Mouse (Mus musculus): Measurements from ENCODE around the gene Mrgprg. TPM values are rescaled to one million over a fixed set of nuclear protein-coding genes. Genes with fewer than 3 reads are reported as not detected.

The Mrgprg gene
- polyA plus RNA-seq, 1 experiment from 2014 or later, result not detected

DNA sequence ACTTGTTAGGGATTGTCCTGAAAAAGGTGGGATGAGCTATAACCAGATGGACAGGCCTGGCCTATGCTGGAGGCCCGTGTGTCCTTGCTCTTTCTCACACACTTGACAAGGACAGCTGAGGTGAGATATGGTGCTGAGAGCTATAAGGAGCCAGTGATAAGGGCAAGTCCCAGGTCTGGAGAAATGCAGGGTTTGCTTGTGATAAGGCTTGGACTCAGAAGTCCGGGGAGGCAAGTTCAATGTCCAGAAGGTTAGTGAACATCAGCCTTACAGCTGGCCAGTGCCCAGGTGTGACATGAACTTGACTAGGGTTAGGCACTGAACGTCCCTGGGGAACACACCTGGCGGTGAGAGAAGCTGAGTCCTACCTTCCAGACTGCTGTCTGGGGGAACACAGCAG lies 14.7 kb downstream of the Mrgprg start:
- Histone ChIP-seq H3K4me2 (replicated peaks; ENCODE audit: low read depth, low read length) (no peak overlapping the region), H3K9me3 (ENCODE audit: low read length) (no peaks in the 10 kb centered on the region), H3K36me3 (ENCODE audit: insufficient read depth, low read length) (no peaks in the 10 kb centered on the region), H3K4me1 (ENCODE audit: insufficient read depth, low read depth, low read length) (peaks cover 8% of the 10 kb centered on the region; the same call in 1 of the 2 replicates), H3K4me3 (ENCODE audit: low read depth, low read length) (no peak overlapping the region), H3K27me3 (replicated peaks; ENCODE audit: insufficient read depth, low read length) (no peaks in the 10 kb centered on the region; the same call in 1 of the 2 replicates), H3K27ac (ENCODE audit: low read length) (no peak overlapping the region), H3K9ac (replicated peaks; ENCODE audit: low read depth) (no peak overlapping the region)
- TF ChIP-seq CTCF (IDR thresholded peaks at IDR 0.05), result no peak
- TF ChIP-seq EP300 (IDR thresholded peaks at IDR 0.05), result no peak
- WGBS, result 62% methylated on average over 4 of the region's 4 CpGs
- ATAC-seq, result no peak
- DNase-seq (ENCODE audit: low spot score), result no peak

DNA sequence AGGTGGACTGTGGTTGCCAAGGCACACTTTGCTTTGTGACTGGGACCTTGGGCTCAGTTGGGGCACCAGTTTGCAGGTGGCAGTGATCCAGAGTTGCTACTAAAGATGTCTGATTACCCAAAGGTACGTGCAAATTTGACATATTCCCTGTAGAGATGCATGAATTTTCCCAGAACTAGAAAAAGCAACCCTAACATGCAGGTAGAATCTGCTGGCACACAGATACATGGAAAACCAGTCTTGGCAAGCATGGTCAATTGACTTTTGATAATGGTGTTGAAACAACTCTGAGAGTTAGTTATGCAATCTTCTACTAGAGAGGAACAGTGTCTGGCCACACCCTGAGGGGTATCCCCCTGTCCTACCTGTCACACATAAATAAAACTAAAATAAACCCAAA lies 15.4 kb downstream of the Mrgprg start:
- Histone ChIP-seq H3K27ac (ENCODE audit: low read length) (no peak overlapping the region), H3K4me2 (replicated peaks; ENCODE audit: low read depth, low read length) (no peak overlapping the region), H3K4me1 (ENCODE audit: insufficient read depth, low read depth, low read length) (peaks cover 3% of the 10 kb centered on the region; the same call in 1 of the 2 replicates), H3K36me3 (ENCODE audit: insufficient read depth, low read length) (no peaks in the 10 kb centered on the region), H3K27me3 (replicated peaks; ENCODE audit: insufficient read depth, low read length) (no peaks in the 10 kb centered on the region; the same call in 1 of the 2 replicates), H3K9me3 (ENCODE audit: low read length) (no peaks in the 10 kb centered on the region), H3K4me3 (ENCODE audit: low read depth, low read length) (no peak overlapping the region), H3K9ac (replicated peaks; ENCODE audit: low read depth) (no peak overlapping the region)
- WGBS, result 70% methylated on average over 1 of the region's 1 CpGs
- DNase-seq (ENCODE audit: low spot score), result peak; percentile 39
- TF ChIP-seq CTCF (IDR thresholded peaks at IDR 0.05) (no peak), EP300 (IDR thresholded peaks at IDR 0.05) (no peak)
- ATAC-seq, result no peak

DNA sequence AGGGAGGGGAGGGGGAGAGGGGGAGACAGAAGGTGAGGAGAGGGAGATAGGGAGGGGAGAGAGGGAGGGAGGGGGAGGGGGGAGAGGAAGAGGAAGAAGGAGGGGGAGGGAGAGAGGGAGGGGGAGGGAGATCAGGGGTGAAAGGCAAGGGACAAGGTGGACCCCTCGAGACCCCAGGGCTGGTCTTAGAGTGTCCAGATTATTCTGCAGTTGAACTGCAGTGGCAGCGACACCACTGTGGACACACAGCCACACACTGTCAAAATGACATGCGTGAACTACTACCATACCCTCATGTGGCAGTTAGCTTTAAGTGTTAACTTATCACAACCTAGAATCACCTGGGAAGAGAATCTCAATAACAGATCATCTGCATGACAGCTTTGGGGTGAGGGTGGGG lies 17.7 kb downstream of the Mrgprg start:
- DNase-seq (ENCODE audit: low spot score) (no peak), ATAC-seq (no peak)
- H3K27ac ChIP-seq (ENCODE audit: low read length), result no peak overlapping the region
- H3K4me2 ChIP-seq (replicated peaks; ENCODE audit: low read depth, low read length), result no peak overlapping the region
- peaks cover 2% of the 10 kb centered on the region; the same call in 1 of the 2 replicates for H3K4me1 ChIP-seq (ENCODE audit: insufficient read depth, low read depth, low read length)
- H3K9me3 ChIP-seq (ENCODE audit: low read length), result no peaks in the 10 kb centered on the region
- no peak for TF ChIP-seq CTCF (IDR thresholded peaks at IDR 0.05)
- no peaks in the 10 kb centered on the region for H3K36me3 ChIP-seq (ENCODE audit: insufficient read depth, low read length)
- no peak overlapping the region for H3K4me3 ChIP-seq (ENCODE audit: low read depth, low read length)
- WGBS, result 49% methylated on average over 3 of the region's 3 CpGs
- H3K27me3 ChIP-seq (replicated peaks; ENCODE audit: insufficient read depth, low read length), result no peaks in the 10 kb centered on the region
- no peak overlapping the region for H3K9ac ChIP-seq (replicated peaks; ENCODE audit: low read depth)

DNA sequence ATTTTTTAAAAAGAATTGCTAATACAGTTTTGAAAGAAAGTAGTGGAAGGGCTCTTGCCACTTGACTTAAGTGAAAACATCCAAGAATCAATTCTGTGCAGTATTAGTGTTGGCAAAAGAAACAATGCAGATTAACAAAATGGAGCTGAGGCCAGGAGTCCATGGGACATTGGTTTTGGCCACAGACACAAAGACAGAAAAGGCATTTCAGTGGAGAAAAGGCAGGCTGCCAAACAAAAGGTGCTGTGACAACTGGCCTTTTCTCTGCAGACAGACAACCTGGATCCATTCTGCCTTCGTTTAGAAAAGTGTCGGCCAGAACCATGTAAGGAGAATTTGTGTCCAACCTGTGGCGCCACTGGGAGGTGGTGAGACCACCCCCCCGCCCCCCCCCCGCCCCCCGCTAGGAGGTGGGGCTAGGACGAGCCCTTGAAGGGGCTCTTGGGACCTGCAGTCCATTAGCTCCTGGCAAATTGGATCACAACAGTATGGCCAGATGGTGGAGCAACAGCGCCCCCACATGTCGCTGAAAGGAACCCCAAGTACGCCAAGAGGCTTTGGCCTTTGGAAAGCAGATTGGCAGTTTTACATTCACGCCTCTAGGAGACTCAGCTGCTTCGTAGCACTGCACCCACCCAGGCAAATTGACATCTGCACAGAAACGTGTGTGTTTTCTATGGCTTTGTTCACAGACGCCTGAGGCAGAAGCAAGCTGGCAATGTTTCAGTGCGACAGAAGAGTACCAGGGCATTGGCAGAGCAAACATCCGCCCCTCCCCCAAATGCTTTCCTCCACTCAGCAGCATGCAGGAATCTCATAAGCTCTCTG lies 18.5 kb downstream of the Mrgprg start:
- H3K4me1 ChIP-seq (ENCODE audit: insufficient read depth, low read depth, low read length), result peaks cover 2% of the 10 kb centered on the region; the same call in 1 of the 2 replicates
- 5% methylated on average over 16 of the region's 16 CpGs for WGBS
- DNase-seq (ENCODE audit: low spot score) (peak; percentile 95), ATAC-seq (peak; percentile 92)
- H3K27me3 ChIP-seq (replicated peaks; ENCODE audit: insufficient read depth, low read length), result no peaks in the 10 kb centered on the region
- no peak overlapping the region for H3K27ac ChIP-seq (ENCODE audit: low read length)
- H3K4me3 ChIP-seq (ENCODE audit: low read depth, low read length), result no peak overlapping the region
- TF ChIP-seq EP300 (IDR thresholded peaks at IDR 0.05), result no peak
- TF ChIP-seq CTCF (IDR thresholded peaks at IDR 0.05), result peak; percentile 96
- peak overlapping the region; percentile 39 for H3K4me2 ChIP-seq (replicated peaks; ENCODE audit: low read depth, low read length)
- H3K9ac ChIP-seq (replicated peaks; ENCODE audit: low read depth), result no peak overlapping the region
- H3K9me3 ChIP-seq (ENCODE audit: low read length), result no peaks in the 10 kb centered on the region
- no peaks in the 10 kb centered on the region for H3K36me3 ChIP-seq (ENCODE audit: insufficient read depth, low read length)

DNA sequence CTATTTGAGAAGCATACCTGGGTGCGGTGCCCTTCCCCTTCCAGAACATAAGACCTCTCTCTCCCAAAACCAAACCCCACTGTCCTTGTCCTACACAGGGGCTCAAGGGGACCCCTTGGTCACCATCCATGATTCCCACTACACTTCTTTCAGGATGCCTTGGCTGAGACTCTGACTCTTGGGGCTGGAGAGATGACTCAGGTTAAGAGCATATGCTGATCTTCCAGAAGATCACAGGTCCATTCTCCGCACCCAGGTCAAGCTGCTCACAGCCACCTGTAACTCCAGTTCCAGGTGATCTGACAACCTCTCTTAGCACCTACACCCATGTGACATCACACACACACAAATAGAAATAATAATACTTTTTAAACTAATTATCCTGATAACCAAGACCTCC lies 26.1 kb downstream of the Mrgprg start:
- H3K36me3 ChIP-seq (ENCODE audit: insufficient read depth, low read length), result no peaks in the 10 kb centered on the region
- no peaks in the 10 kb centered on the region for H3K9me3 ChIP-seq (ENCODE audit: low read length)
- peaks cover 23% of the 10 kb centered on the region for H3K4me1 ChIP-seq (ENCODE audit: insufficient read depth, low read depth, low read length)
- peak; percentile 17 for DNase-seq (ENCODE audit: low spot score)
- ATAC-seq, result peak; percentile 11; the same call in 1 of the 2 replicates
- no peak for TF ChIP-seq EP300 (IDR thresholded peaks at IDR 0.05)
- no peak; the same call in 1 of the 2 replicates for TF ChIP-seq CTCF (IDR thresholded peaks at IDR 0.05)
- H3K4me3 ChIP-seq (ENCODE audit: low read depth, low read length), result peak overlapping the region; percentile 72
- WGBS, result 24% methylated on average over 2 of the region's 2 CpGs
- peak overlapping the region; percentile 95 for H3K27ac ChIP-seq (ENCODE audit: low read length)
- no peaks in the 10 kb centered on the region for H3K27me3 ChIP-seq (replicated peaks; ENCODE audit: insufficient read depth, low read length)
- peak overlapping the region; percentile 86 for H3K4me2 ChIP-seq (replicated peaks; ENCODE audit: low read depth, low read length)
- H3K9ac ChIP-seq (replicated peaks; ENCODE audit: low read depth), result peak overlapping the region; percentile 94; the same call in 1 of the 2 replicates

DNA sequence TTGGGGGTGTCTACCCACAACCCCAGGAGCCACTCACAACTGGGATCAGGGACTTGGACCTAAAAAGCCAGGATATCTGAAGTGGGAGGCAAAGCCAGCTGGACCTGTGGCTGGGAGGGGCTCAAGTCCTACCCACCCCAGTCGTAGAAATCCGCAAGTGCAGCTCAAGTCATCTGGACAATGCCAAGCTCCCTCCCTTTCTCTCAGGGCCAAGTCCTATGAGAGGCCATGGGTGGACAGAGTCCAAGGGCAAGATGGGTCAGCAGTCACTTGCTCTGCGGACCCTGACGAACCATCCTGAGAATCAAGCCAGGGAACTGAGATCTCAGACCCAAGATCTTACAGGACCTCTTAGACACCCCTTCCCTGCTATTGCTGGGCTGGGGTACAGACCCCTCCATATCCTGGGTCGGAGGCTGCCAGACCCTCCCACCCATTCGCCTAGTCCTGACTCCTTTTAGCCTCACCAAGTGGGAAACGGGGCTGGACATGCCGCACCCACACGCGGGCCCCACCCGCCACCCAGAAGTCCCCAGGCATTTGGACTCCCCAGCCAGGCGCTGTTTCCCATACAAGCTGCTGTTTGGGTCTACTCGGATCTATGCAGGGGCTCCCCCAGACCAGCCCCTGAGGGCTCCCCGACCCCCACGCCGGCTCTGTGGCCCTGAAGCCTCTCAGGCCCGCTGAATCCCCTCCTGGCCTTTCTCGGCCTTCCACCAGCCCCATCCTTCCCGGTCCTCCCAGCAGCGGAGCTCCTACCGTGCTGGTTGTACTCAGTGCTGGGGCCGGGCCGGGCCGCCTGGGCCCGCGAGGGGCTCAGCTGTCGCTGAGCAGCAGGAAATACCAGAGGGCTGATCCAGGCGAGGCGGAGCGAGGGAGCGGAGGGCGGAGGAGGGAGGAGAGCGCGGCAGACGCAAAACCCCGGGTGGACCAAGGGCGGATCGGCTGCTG lies 27.0 kb downstream of the Mrgprg start:
- peak; percentile 95 for DNase-seq (ENCODE audit: low spot score)
- WGBS, result 2% methylated on average over 36 of the region's 38 CpGs

More for the DNA sequence above, 27.0 kb downstream of the Mrgprg start:
- TF ChIP-seq EP300 (IDR thresholded peaks at IDR 0.05) (no peak), CTCF (IDR thresholded peaks at IDR 0.05) (no peak; the same call in 1 of the 2 replicates)
- ATAC-seq, result peak; percentile 96
- H3K27me3 ChIP-seq (replicated peaks; ENCODE audit: insufficient read depth, low read length), result no peaks in the 10 kb centered on the region
- peak overlapping the region; percentile 95 for H3K27ac ChIP-seq (ENCODE audit: low read length)
- peaks cover 23% of the 10 kb centered on the region for H3K4me1 ChIP-seq (ENCODE audit: insufficient read depth, low read depth, low read length)
- peak overlapping the region; percentile 86 for H3K4me2 ChIP-seq (replicated peaks; ENCODE audit: low read depth, low read length)
- no peaks in the 10 kb centered on the region for H3K36me3 ChIP-seq (ENCODE audit: insufficient read depth, low read length)
- H3K9me3 ChIP-seq (ENCODE audit: low read length), result no peaks in the 10 kb centered on the region
- peak overlapping the region; percentile 72 for H3K4me3 ChIP-seq (ENCODE audit: low read depth, low read length)
- peak overlapping the region; percentile 94 for H3K9ac ChIP-seq (replicated peaks; ENCODE audit: low read depth)
